Mouse (Mus musculus) spleen, adult 2 months (tissue): Measurements from ENCODE around the gene Hrk.

Experiments
- CTCF ChIP-seq: fragments of 200-500 bp; IDR thresholded peaks from 2 replicates; pipeline ENCODE4 v1.5.1; 2011; ENCODE audit warnings: mild to moderate bottlenecking, inconsistent platforms; ENCODE audit not compliant: insufficient read depth, insufficient read length, insufficient replicate concordance; ENCODE audit errors: extremely low read depth
- POLR2A ChIP-seq: fragments of 200-500 bp; IDR thresholded peaks from 2 replicates; pipeline ENCODE4 v1.6.1; 2011; ENCODE audit warnings: low read depth, low read length, inconsistent platforms

GRCm38 (mm10) chr5:118164581-118164980 lies at the start of gene Hrk:
- TF ChIP-seq CTCF (no peak), POLR2A (no peak)
